Mouse (Mus musculus): ENCODE data around the gene Sult2b1. TPM values are rescaled to one million over a fixed set of nuclear protein-coding genes. Genes with fewer than 3 reads are reported as not detected.

Gene Sult2b1
- polyA plus RNA-seq, 1 experiment from 2014 or later: 0.25 TPM

Other genes starting within 250 kb of the Sult2b1 start
- 0.86 TPM for gene Hsd17b14, start 229.8 kb downstream of the Sult2b1 start, polyA plus RNA-seq (2015; fragmentation: Illumina TruSeq; extraction: RNeasy Lipid Tissue Mini Kit (QIAGEN cat#74804); ENCODE audit: insufficient read depth, low replicate concordance)
- gene Bcat2, start 214.5 kb downstream of the Sult2b1 start, polyA plus RNA-seq (2015; fragmentation: Illumina TruSeq; extraction: RNeasy Lipid Tissue Mini Kit (QIAGEN cat#74804); ENCODE audit: insufficient read depth, low replicate concordance): 27.9 TPM
- not detected for gene Fgf21, start 169.2 kb downstream of the Sult2b1 start, polyA plus RNA-seq (2015; fragmentation: Illumina TruSeq; extraction: RNeasy Lipid Tissue Mini Kit (QIAGEN cat#74804); ENCODE audit: insufficient read depth, low replicate concordance)
- gene Fut1, start 167.4 kb downstream of the Sult2b1 start, polyA plus RNA-seq (2015; fragmentation: Illumina TruSeq; extraction: RNeasy Lipid Tissue Mini Kit (QIAGEN cat#74804); ENCODE audit: insufficient read depth, low replicate concordance): 0.51 TPM
- gene Izumo1, start 162.9 kb downstream of the Sult2b1 start, polyA plus RNA-seq (2015; fragmentation: Illumina TruSeq; extraction: RNeasy Lipid Tissue Mini Kit (QIAGEN cat#74804); ENCODE audit: insufficient read depth, low replicate concordance): 0.46 TPM
- gene Rasip1, start 157.2 kb downstream of the Sult2b1 start, polyA plus RNA-seq (2015; fragmentation: Illumina TruSeq; extraction: RNeasy Lipid Tissue Mini Kit (QIAGEN cat#74804); ENCODE audit: insufficient read depth, low replicate concordance): 2.6 TPM
- 1.0 TPM for gene Mamstr, start 144.7 kb downstream of the Sult2b1 start, polyA plus RNA-seq (2015; fragmentation: Illumina TruSeq; extraction: RNeasy Lipid Tissue Mini Kit (QIAGEN cat#74804); ENCODE audit: insufficient read depth, low replicate concordance)
- gene Fut2, start 118.3 kb downstream of the Sult2b1 start, polyA plus RNA-seq (2015; fragmentation: Illumina TruSeq; extraction: RNeasy Lipid Tissue Mini Kit (QIAGEN cat#74804); ENCODE audit: insufficient read depth, low replicate concordance): not detected
- not detected for gene Ntn5, start 100.6 kb downstream of the Sult2b1 start, polyA plus RNA-seq (2015; fragmentation: Illumina TruSeq; extraction: RNeasy Lipid Tissue Mini Kit (QIAGEN cat#74804); ENCODE audit: insufficient read depth, low replicate concordance)
- 0.12 TPM for gene Sec1, start 90.3 kb downstream of the Sult2b1 start, polyA plus RNA-seq (2015; fragmentation: Illumina TruSeq; extraction: RNeasy Lipid Tissue Mini Kit (QIAGEN cat#74804); ENCODE audit: insufficient read depth, low replicate concordance)
- gene Car11, start 84.8 kb downstream of the Sult2b1 start, polyA plus RNA-seq (2015; fragmentation: Illumina TruSeq; extraction: RNeasy Lipid Tissue Mini Kit (QIAGEN cat#74804); ENCODE audit: insufficient read depth, low replicate concordance): 0.83 TPM
- gene Dbp, start 79.6 kb downstream of the Sult2b1 start, polyA plus RNA-seq (2015; fragmentation: Illumina TruSeq; extraction: RNeasy Lipid Tissue Mini Kit (QIAGEN cat#74804); ENCODE audit: insufficient read depth, low replicate concordance): 14.8 TPM
- 565 TPM for gene Rpl18, start 69.2 kb downstream of the Sult2b1 start, polyA plus RNA-seq (2015; fragmentation: Illumina TruSeq; extraction: RNeasy Lipid Tissue Mini Kit (QIAGEN cat#74804); ENCODE audit: insufficient read depth, low replicate concordance)
- gene Sphk2, start 66.7 kb downstream of the Sult2b1 start, polyA plus RNA-seq (2015; fragmentation: Illumina TruSeq; extraction: RNeasy Lipid Tissue Mini Kit (QIAGEN cat#74804); ENCODE audit: insufficient read depth, low replicate concordance): 5.7 TPM
- 0.17 TPM for gene Fam83e, start 63.5 kb downstream of the Sult2b1 start, polyA plus RNA-seq (2015; fragmentation: Illumina TruSeq; extraction: RNeasy Lipid Tissue Mini Kit (QIAGEN cat#74804); ENCODE audit: insufficient read depth, low replicate concordance)
- not detected for gene Spaca4, start 58.9 kb downstream of the Sult2b1 start, polyA plus RNA-seq (2015; fragmentation: Illumina TruSeq; extraction: RNeasy Lipid Tissue Mini Kit (QIAGEN cat#74804); ENCODE audit: insufficient read depth, low replicate concordance)
- gene Lmtk3, start 931 bp downstream of the Sult2b1 start, polyA plus RNA-seq (2015; fragmentation: Illumina TruSeq; extraction: RNeasy Lipid Tissue Mini Kit (QIAGEN cat#74804); ENCODE audit: insufficient read depth, low replicate concordance): not detected
- 52.5 TPM for gene Cyth2, start 29.9 kb upstream of the Sult2b1 start, polyA plus RNA-seq (2015; fragmentation: Illumina TruSeq; extraction: RNeasy Lipid Tissue Mini Kit (QIAGEN cat#74804); ENCODE audit: insufficient read depth, low replicate concordance)
- not detected for gene Kcnj14, start 40.1 kb upstream of the Sult2b1 start, polyA plus RNA-seq (2015; fragmentation: Illumina TruSeq; extraction: RNeasy Lipid Tissue Mini Kit (QIAGEN cat#74804); ENCODE audit: insufficient read depth, low replicate concordance)
- gene Grwd1, start 46.3 kb upstream of the Sult2b1 start, polyA plus RNA-seq (2015; fragmentation: Illumina TruSeq; extraction: RNeasy Lipid Tissue Mini Kit (QIAGEN cat#74804); ENCODE audit: insufficient read depth, low replicate concordance): 9.6 TPM
- 76.4 TPM for gene Kdelr1, start 88.1 kb upstream of the Sult2b1 start, polyA plus RNA-seq (2015; fragmentation: Illumina TruSeq; extraction: RNeasy Lipid Tissue Mini Kit (QIAGEN cat#74804); ENCODE audit: insufficient read depth, low replicate concordance)
- gene Grin2d, start 93.7 kb upstream of the Sult2b1 start, polyA plus RNA-seq (2015; fragmentation: Illumina TruSeq; extraction: RNeasy Lipid Tissue Mini Kit (QIAGEN cat#74804); ENCODE audit: insufficient read depth, low replicate concordance): 0.11 TPM
- not detected for gene Syngr4, start 112.0 kb upstream of the Sult2b1 start, polyA plus RNA-seq (2015; fragmentation: Illumina TruSeq; extraction: RNeasy Lipid Tissue Mini Kit (QIAGEN cat#74804); ENCODE audit: insufficient read depth, low replicate concordance)
- 2.7 TPM for gene Tmem143, start 112.3 kb upstream of the Sult2b1 start, polyA plus RNA-seq (2015; fragmentation: Illumina TruSeq; extraction: RNeasy Lipid Tissue Mini Kit (QIAGEN cat#74804); ENCODE audit: insufficient read depth, low replicate concordance)
- 90.7 TPM for gene Emp3, start 136.7 kb upstream of the Sult2b1 start, polyA plus RNA-seq (2015; fragmentation: Illumina TruSeq; extraction: RNeasy Lipid Tissue Mini Kit (QIAGEN cat#74804); ENCODE audit: insufficient read depth, low replicate concordance)
- 2.7 TPM for gene Ccdc114, start 139.4 kb upstream of the Sult2b1 start, polyA plus RNA-seq (2015; fragmentation: Illumina TruSeq; extraction: RNeasy Lipid Tissue Mini Kit (QIAGEN cat#74804); ENCODE audit: insufficient read depth, low replicate concordance)
- gene Abcc6, start 245.6 kb upstream of the Sult2b1 start, polyA plus RNA-seq (2015; fragmentation: Illumina TruSeq; extraction: RNeasy Lipid Tissue Mini Kit (QIAGEN cat#74804); ENCODE audit: insufficient read depth, low replicate concordance): not detected
- 17.6 TPM for gene Nomo1, start 249.0 kb upstream of the Sult2b1 start, polyA plus RNA-seq (2015; fragmentation: Illumina TruSeq; extraction: RNeasy Lipid Tissue Mini Kit (QIAGEN cat#74804); ENCODE audit: insufficient read depth, low replicate concordance)